Mouse (Mus musculus): Measurements from ENCODE around the gene Kdelr3. TPM values are rescaled to one million over a fixed set of nuclear protein-coding genes. Genes with fewer than 3 reads are reported as not detected.

Kdelr3 gene
- polyA plus RNA-seq, 1 experiment from 2014 or later = 72.1 TPM

DNA sequence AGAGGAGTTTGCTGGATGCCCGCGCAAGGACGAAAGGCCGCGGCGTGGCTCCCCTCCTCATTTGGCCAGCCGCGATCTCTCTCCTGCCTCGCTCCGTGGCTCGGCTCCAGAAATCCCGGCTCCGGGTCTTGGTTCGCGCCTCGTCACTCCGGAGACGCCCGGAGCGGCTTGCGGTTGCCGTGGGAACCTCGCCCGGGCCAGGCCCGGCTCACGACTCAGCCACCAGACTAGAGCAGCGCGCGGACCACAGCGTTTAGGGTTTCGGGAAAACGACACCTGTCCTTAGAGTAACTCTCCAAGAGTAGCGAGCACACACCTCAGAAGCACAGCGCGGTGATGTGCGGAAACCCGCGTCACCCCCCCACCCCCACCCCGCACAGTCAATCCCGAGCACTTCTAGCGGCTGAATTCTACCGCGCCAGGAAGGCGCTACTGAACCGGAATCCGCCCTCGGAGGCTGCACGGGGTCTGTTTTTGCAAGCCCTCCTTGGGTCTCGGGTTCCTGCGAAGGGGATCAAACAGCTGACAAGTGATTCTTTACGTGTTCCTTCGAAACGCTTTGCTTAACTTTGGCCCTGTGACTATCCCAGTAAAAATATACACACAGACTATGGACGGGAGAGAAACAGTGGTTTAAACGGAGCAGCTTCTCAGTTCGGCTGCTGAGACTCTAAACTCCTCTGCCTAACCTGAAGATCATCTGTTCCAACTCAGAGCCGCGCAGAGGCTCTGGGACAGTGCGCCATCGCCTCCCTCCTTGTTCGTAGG is 4.5 kb upstream of the Kdelr3 start:
- H3K4me2 ChIP-seq = peak overlapping the region; percentile 77
- peak overlapping the region; percentile 49 for H3K4me3 ChIP-seq
- no peak for ATAC-seq (ENCODE audit: extremely low read depth, insufficient number of reproducible peaks, low FRiP score, low TSS enrichment)
- H3K36me3 ChIP-seq = no peaks in the 10 kb centered on the region
- peak overlapping the region; percentile 67 for H3K9ac ChIP-seq
- no peak overlapping the region for H3K27ac ChIP-seq (replicated peaks)
- peaks cover 39% of the 10 kb centered on the region for H3K4me1 ChIP-seq
- WGBS = 3% methylated on average over 61 of the region's 61 CpGs
- H3K9me3 ChIP-seq = no peaks in the 10 kb centered on the region
- peaks cover 91% of the 10 kb centered on the region for H3K27me3 ChIP-seq (replicated peaks)

DNA sequence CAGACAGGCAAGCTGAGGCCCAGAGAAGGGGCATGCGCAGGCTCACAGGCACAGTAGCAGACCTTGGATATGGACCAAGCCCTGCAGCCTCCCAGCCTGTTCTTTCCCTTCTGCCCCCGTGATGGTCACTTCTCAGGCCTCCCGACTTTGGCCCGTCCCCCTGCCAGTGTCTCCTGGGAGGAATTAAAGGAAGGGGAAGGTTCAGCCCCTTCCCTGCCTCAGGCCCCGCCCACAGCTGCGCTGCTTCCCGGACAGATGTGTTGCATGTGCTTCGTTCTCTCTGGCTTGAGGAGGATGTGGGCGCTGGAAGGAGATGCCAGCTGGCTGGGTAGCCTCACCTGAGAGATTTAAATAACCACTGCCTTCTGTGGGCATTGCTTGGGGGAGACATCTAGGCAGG is 2.3 kb upstream of the Kdelr3 start:
- Histone ChIP-seq H3K4me1 (peaks cover 58% of the 10 kb centered on the region), H3K4me2 (no peak overlapping the region), H3K27ac (replicated peaks) (no peak overlapping the region), H3K36me3 (no peaks in the 10 kb centered on the region), H3K9ac (no peak overlapping the region), H3K9me3 (no peaks in the 10 kb centered on the region), H3K4me3 (no peak overlapping the region), H3K27me3 (replicated peaks) (peaks cover 78% of the 10 kb centered on the region)
- 11% methylated on average over 9 of the region's 9 CpGs for WGBS
- ATAC-seq (ENCODE audit: extremely low read depth, insufficient number of reproducible peaks, low FRiP score, low TSS enrichment) = no peak

DNA sequence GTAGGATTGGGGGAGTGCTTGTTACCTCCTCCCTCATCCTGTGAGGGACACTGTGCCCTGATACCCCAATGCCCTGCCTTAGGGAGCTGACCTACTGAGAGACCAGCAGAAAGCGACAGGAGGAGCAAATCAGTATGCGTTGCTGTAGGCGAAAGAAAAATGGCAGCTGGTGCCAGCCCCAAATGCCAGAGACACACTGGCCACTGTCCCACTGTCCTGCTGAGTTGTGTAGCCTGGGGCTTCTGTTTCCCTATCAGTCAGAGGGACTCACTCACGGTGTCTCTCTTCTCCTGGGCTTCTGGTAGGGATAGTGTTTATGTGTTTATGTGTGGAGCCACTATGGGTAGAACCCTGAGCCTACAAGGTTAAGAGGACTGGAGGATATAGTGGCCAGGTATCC is 1.5 kb downstream of the Kdelr3 start:
- Histone ChIP-seq H3K27ac (replicated peaks) (no peak overlapping the region), H3K4me1 (peaks cover 38% of the 10 kb centered on the region), H3K36me3 (peaks cover 12% of the 10 kb centered on the region), H3K4me3 (peak overlapping the region; percentile 74), H3K4me2 (peak overlapping the region; percentile 91), H3K9me3 (no peaks in the 10 kb centered on the region), H3K27me3 (replicated peaks) (peaks cover 41% of the 10 kb centered on the region), H3K9ac (peak overlapping the region; percentile 87)
- no peak for ATAC-seq (ENCODE audit: extremely low read depth, insufficient number of reproducible peaks, low FRiP score, low TSS enrichment)
- WGBS = 77% methylated on average over 4 of the region's 4 CpGs

DNA sequence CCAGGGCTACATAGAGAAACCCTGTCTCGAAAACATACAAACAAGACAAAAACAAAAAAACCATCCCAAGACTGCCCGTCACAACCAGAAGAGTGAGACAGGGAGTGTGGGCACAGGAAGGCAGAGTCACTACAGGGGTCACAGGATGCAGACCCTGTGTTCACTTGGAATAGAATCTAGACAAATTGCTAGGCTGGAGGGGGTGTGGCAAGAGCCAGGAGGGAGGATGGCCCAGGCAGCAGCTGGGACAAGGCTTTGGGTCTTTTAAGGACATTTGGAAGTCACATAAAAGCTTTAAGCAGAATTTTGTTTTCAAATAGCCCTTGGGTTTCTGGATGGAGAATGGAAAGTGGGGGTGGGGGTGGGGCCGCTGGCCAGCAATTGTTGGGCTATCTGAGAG is 2.4 kb downstream of the Kdelr3 start:
- H3K27me3 ChIP-seq (replicated peaks) = peaks cover 32% of the 10 kb centered on the region
- no peak overlapping the region for H3K9ac ChIP-seq
- H3K4me2 ChIP-seq = peak overlapping the region; percentile 91; the same call in 1 of the 2 replicates
- 83% methylated on average over 3 of the region's 3 CpGs for WGBS
- peaks cover 38% of the 10 kb centered on the region for H3K4me1 ChIP-seq
- no peaks in the 10 kb centered on the region for H3K9me3 ChIP-seq
- H3K36me3 ChIP-seq = peaks cover 21% of the 10 kb centered on the region
- no peak for ATAC-seq (ENCODE audit: extremely low read depth, insufficient number of reproducible peaks, low FRiP score, low TSS enrichment)
- no peak overlapping the region for H3K4me3 ChIP-seq
- no peak overlapping the region for H3K27ac ChIP-seq (replicated peaks)

DNA sequence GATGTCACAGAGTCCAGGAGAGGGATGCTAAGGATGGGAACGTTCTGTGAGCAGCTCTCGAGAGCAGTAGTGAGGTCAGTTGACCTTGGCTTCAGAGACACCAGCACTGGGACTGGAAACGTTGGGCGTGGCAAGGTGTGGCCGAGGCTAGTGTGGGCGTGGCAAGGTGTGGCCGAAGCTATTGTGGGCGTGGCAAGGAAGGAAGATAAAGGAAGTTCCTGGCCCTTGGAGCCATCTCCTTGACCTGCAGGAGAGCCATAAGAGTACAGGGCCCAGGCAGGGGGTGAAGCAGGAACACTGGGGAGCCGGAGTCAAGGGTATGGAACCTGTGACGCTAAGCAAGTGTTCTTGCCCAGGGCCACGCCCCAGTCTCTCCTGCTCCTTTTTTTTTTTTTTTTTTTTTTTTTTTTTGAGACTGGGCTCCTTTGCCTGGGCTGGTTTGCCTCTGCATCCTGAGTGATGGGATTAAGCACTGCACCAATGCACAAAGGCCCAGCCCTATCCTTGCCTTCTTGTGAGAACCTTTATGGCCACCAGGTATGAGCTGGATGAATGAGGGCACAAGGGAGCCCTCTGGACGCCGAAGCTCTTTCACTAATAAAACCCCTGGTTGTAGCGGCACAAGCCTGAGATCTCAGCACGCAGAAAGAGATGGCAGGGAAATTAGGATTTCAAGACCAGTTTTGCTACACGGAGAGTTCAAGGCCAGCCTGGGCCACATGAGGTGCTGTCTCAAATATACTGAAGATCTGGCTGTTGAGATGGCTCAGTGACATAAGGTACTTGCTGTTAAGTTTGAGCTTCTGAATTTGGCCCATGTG is 3.4 kb downstream of the Kdelr3 start:
- WGBS = 46% methylated on average over 16 of the region's 16 CpGs
- no peak overlapping the region for H3K27ac ChIP-seq (replicated peaks)
- peaks cover 38% of the 10 kb centered on the region for H3K4me1 ChIP-seq
- no peak for ATAC-seq (ENCODE audit: extremely low read depth, insufficient number of reproducible peaks, low FRiP score, low TSS enrichment)
- no peak overlapping the region for H3K4me2 ChIP-seq
- H3K36me3 ChIP-seq = peaks cover 31% of the 10 kb centered on the region
- H3K9me3 ChIP-seq = no peaks in the 10 kb centered on the region
- no peak overlapping the region for H3K4me3 ChIP-seq
- H3K9ac ChIP-seq = no peak overlapping the region
- H3K27me3 ChIP-seq (replicated peaks) = peaks cover 22% of the 10 kb centered on the region

DNA sequence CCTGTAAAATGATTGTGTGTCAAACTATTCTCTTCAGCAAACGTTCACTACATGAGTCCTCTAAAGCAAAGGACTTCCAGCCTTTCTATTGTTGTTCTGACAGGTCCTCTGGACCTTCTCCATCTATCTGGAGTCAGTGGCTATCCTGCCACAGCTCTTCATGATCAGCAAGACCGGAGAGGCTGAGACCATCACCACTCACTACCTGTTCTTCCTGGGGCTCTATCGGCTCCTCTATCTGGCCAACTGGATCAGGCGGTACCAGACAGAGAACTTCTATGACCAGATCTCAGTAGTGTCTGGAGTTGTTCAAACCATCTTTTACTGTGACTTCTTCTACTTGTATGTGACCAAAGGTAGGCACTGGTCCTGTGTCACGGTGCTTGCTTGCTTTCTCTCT is 9.4 kb downstream of the Kdelr3 start:
- Histone ChIP-seq H3K36me3 (peaks cover 90% of the 10 kb centered on the region), H3K4me2 (no peak overlapping the region), H3K9ac (no peak overlapping the region), H3K4me3 (no peak overlapping the region), H3K27me3 (replicated peaks) (no peaks in the 10 kb centered on the region), H3K27ac (replicated peaks) (no peak overlapping the region), H3K4me1 (peaks cover 4% of the 10 kb centered on the region; the same call in 1 of the 2 replicates), H3K9me3 (no peaks in the 10 kb centered on the region)
- WGBS = 84% methylated on average over 5 of the region's 5 CpGs
- ATAC-seq (ENCODE audit: extremely low read depth, insufficient number of reproducible peaks, low FRiP score, low TSS enrichment) = no peak

DNA sequence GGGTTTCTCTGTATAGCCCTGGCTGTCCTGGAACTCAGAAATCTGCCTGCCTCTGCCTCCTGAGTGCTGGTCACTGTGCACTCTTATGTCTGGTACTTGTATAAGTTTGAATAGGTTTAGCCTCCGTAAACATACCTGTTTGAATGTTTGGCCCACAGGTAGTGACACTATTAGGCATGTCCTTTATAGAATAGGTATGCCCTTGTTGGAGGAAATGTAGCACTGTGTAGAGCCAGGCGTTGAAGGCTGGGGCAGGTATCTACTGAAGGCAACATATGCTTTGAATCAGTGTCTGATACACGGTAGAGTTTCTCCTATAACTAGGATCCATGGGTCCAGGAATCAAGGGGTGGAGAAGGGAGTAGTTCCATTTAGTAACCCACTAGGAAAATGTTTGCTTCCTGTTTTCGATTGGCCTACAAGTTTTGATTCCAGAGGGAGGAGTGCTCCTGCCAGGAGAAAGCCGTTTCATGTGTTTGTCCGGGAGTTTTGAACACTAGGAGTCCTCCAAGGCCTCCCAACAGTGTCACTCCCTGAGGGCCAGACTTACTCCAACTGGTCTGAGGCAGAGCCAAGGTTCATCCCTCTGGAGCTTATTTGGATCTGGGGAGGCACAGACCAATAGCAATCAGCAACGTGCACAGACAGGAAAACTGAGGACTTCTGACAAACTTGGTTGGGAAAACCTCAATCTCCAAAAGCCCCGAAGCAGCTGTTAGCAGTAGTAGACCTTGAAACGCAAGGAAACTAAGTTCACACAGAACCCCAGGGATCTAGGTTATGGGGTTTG is 10.0 kb downstream of the Kdelr3 start:
- no peaks in the 10 kb centered on the region for H3K27me3 ChIP-seq (replicated peaks)
- H3K27ac ChIP-seq (replicated peaks) = no peak overlapping the region
- no peak for ATAC-seq (ENCODE audit: extremely low read depth, insufficient number of reproducible peaks, low FRiP score, low TSS enrichment)

DNA sequence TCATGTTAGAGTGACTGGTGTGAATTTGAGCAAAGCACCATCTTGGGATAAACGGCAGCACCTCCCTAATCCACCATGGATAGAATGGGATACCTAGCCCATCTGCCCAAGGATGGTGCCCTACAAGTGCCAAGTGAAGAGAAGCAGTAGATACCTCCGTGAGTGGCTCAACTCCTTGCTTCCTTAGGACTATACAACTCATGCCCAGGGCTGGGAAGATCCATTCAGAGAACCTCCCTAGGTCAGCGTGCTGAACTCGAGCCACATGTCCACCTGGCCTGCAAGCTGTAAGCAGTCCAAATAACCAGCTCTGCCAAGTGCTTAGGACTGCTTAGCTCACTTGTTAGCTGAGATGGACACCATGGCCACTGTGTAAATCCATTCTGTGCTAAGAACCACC is 11.0 kb downstream of the Kdelr3 start:
- Histone ChIP-seq H3K27me3 (replicated peaks) (no peaks in the 10 kb centered on the region), H3K9ac (no peak overlapping the region), H3K27ac (replicated peaks) (no peak overlapping the region), H3K36me3 (peaks cover 98% of the 10 kb centered on the region), H3K9me3 (no peaks in the 10 kb centered on the region), H3K4me3 (no peak overlapping the region), H3K4me2 (no peak overlapping the region), H3K4me1 (peaks cover 4% of the 10 kb centered on the region; the same call in 1 of the 2 replicates)
- 79% methylated on average over 4 of the region's 4 CpGs for WGBS
- no peak for ATAC-seq (ENCODE audit: extremely low read depth, insufficient number of reproducible peaks, low FRiP score, low TSS enrichment)

More for the DNA sequence above, 10.0 kb downstream of the Kdelr3 start:
- H3K9ac ChIP-seq = no peak overlapping the region
- no peak overlapping the region for H3K4me3 ChIP-seq
- no peaks in the 10 kb centered on the region for H3K9me3 ChIP-seq
- H3K4me1 ChIP-seq = peaks cover 4% of the 10 kb centered on the region; the same call in 1 of the 2 replicates
- 59% methylated on average over 9 of the region's 9 CpGs for WGBS
- peaks cover 92% of the 10 kb centered on the region for H3K36me3 ChIP-seq
- H3K4me2 ChIP-seq = no peak overlapping the region

DNA sequence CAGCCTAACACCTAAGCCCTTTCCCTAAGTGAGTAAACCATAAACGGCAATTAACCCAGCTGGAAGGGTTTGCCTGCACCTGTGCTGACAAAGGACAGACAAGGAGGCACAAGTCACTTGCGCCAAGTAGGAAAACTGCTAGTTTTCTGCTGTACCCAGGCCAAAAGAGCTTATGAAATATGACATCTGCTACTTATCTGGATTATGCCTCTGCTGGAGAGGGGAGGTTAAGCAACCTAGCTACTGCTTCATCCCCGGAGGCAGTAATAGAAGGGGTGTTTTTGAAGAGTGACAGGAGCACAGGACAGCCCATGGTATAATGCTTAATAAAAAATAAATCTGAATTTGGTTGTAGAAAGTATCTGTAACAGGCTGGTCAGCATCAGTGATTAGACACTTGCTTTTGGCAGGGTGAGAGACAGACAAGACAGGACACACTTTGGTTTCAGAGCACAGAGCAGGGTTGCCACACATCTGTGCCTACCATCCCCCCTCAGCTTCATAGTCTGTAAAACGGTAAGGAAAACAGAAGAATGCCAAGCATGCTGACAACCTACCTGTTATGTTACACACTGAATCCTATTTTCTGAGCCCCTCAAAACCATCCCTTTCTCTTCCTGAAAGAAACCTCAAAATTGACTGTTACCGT is 11.9 kb downstream of the Kdelr3 start:
- Histone ChIP-seq H3K4me3 (no peak overlapping the region), H3K36me3 (peaks cover 99% of the 10 kb centered on the region), H3K4me2 (no peak overlapping the region), H3K9ac (no peak overlapping the region), H3K27me3 (replicated peaks) (no peaks in the 10 kb centered on the region), H3K4me1 (peaks cover 4% of the 10 kb centered on the region; the same call in 1 of the 2 replicates), H3K9me3 (no peaks in the 10 kb centered on the region), H3K27ac (replicated peaks) (no peak overlapping the region)
- ATAC-seq (ENCODE audit: extremely low read depth, insufficient number of reproducible peaks, low FRiP score, low TSS enrichment) = no peak
- WGBS = 62% methylated on average over 5 of the region's 5 CpGs

DNA sequence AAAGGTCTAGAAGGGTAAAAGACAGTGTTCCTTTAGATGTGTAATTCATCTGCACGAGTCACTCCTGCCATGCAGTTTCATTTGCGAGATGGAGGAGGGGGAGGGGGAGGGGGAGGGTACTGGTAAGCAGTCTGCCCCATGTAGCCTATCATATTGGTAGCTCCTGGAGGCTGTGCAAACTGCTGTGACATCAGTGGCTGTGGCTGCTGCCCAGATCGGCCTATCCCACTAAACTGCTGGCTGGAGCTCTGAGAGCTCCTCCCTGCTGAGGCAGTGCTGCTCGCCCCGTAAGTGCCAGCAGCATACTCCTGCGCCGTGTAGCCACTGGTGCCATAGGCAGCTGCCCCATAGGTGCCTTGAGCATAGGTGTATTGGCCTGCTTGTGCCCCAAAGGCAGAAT is 13.7 kb downstream of the Kdelr3 start:
- H3K36me3 ChIP-seq = peaks cover 99% of the 10 kb centered on the region
- no peak overlapping the region for H3K4me3 ChIP-seq
- no peak overlapping the region for H3K27ac ChIP-seq (replicated peaks)
- no peak overlapping the region for H3K9ac ChIP-seq
- no peak for ATAC-seq (ENCODE audit: extremely low read depth, insufficient number of reproducible peaks, low FRiP score, low TSS enrichment)
- no peaks in the 10 kb centered on the region for H3K27me3 ChIP-seq (replicated peaks)
- no peaks in the 10 kb centered on the region for H3K9me3 ChIP-seq
- H3K4me1 ChIP-seq = peaks cover 4% of the 10 kb centered on the region; the same call in 1 of the 2 replicates
- WGBS = 71% methylated on average over 7 of the region's 7 CpGs
- no peak overlapping the region for H3K4me2 ChIP-seq

DNA sequence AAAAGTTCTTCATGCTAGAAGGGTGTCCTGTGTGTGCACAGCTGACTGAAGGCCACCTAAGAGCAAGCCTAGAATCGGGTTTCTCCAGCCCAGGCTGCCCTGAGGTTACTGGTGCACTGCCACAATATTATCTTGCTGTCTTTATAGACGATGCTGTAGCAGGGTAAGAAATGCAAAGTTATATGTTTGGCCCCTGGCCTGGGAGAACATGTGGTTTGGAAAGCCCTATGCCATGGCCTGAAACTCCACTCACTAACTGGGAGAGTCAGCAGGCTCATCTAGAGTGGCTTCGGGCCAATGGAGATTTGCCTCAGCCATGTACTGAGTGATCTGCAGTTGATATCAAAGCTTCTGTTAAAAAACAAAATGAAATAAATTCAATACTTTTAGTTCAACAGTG is 17.6 kb downstream of the Kdelr3 start:
- Histone ChIP-seq H3K9ac (no peak overlapping the region), H3K4me3 (no peak overlapping the region), H3K9me3 (no peaks in the 10 kb centered on the region), H3K4me2 (no peak overlapping the region), H3K27ac (replicated peaks) (no peak overlapping the region), H3K4me1 (peaks cover 6% of the 10 kb centered on the region), H3K27me3 (replicated peaks) (no peaks in the 10 kb centered on the region), H3K36me3 (peaks cover 100% of the 10 kb centered on the region)
- 82% methylated on average over 3 of the region's 3 CpGs for WGBS
- no peak for ATAC-seq (ENCODE audit: extremely low read depth, insufficient number of reproducible peaks, low FRiP score, low TSS enrichment)
